Mouse (Mus musculus) ES-E14 (cell line): Measurements from ENCODE around the gene Tanc2. TPM values are rescaled to one million over a fixed set of nuclear protein-coding genes. Genes with fewer than 3 reads are reported as not detected.

Experiments
- DNase-seq: peaks from one replicate; pipeline ENCODE4 v3.0.0-alpha.2; 2013; ENCODE audit warnings: low read depth, low spot score
- H3K27ac ChIP-seq: 2 replicates; pipeline ENCODE4 v1.5.1; 2012; ENCODE audit warnings: low read depth, mild to moderate bottlenecking, low read length, moderate library complexity, mixed read lengths; ENCODE audit not compliant: poor library complexity, insufficient read depth, severe bottlenecking
- H3K36me3 ChIP-seq: 2 replicates; pipeline ENCODE4 v1.6.1; 2012; ENCODE audit warnings: mild to moderate bottlenecking, low read length, moderate library complexity, mixed read lengths; ENCODE audit not compliant: control insufficient read depth, poor library complexity, insufficient read depth, severe bottlenecking
- H3K4me1 ChIP-seq, 2 experiments: fragments of 150-350 bp in 1 of 2; sonication (generic) in 1 of 2; 2 replicates each; pipeline ENCODE4 v1.6.1; 2012; ENCODE audit warnings: low read length in 2 of 2, mild to moderate bottlenecking in 1 of 2, mixed read lengths in 1 of 2; ENCODE audit not compliant: control insufficient read depth in 2 of 2, insufficient read depth in 2 of 2, poor library complexity in 1 of 2
- H3K4me3 ChIP-seq, 2 experiments: fragments of 150-350 bp in 1 of 2; sonication (generic) in 1 of 2; 2 replicates each; pipeline ENCODE4 v1.5.1; 2012; ENCODE audit warnings: low read length in 2 of 2, low read depth in 1 of 2, mild to moderate bottlenecking in 1 of 2, mixed read lengths in 1 of 2; ENCODE audit not compliant: insufficient read depth in 1 of 2, poor library complexity in 1 of 2, severe bottlenecking in 1 of 2
- H3K9ac ChIP-seq: 2 replicates; pipeline ENCODE4 v1.6.1; 2012; ENCODE audit warnings: low read depth, mild to moderate bottlenecking, low read length, mixed read lengths; ENCODE audit not compliant: poor library complexity, insufficient read depth, severe bottlenecking
- H3K9me3 ChIP-seq: fragments of 150-350 bp; sonication (generic); 2 replicates; pipeline ENCODE4 v1.6.1; 2012; ENCODE audit warnings: low read depth, mild to moderate bottlenecking, low read length; ENCODE audit not compliant: control insufficient read depth, insufficient read depth
- CHD2 ChIP-seq: IDR thresholded peaks from 2 replicates; pipeline ENCODE4 v1.6.1; 2014; ENCODE audit warnings: mild to moderate bottlenecking, low read depth, low read length, inconsistent platforms
- HCFC1 ChIP-seq: IDR thresholded peaks from 2 replicates; pipeline ENCODE4 v1.6.1; 2012; ENCODE audit warnings: low read length, inconsistent platforms, borderline replicate concordance; ENCODE audit not compliant: insufficient read depth
- MAFK ChIP-seq: IDR thresholded peaks from 2 replicates; pipeline ENCODE4 v1.6.1; 2014; ENCODE audit warnings: mild to moderate bottlenecking, low read depth, low read length, inconsistent platforms; ENCODE audit not compliant: insufficient read depth
- ZC3H11A ChIP-seq: IDR thresholded peaks from 2 replicates; pipeline ENCODE4 v1.6.1; 2012; ENCODE audit warnings: low read depth, mild to moderate bottlenecking, inconsistent platforms, low read length, borderline replicate concordance
- ZNF384 ChIP-seq: IDR thresholded peaks from 2 replicates; pipeline ENCODE4 v1.6.1; 2012; ENCODE audit warnings: low read depth, low read length, inconsistent platforms
- in situ Hi-C, 2 experiments: fragments of 600-800 bp; cut with MboI; formaldehyde crosslinking; loops; one replicate each; pipeline ENCODE4 v1.15.1; 2025; ENCODE audit warnings: low sequenced_read_pairs in 2 of 2, inconsistent platforms in 1 of 2; ENCODE audit not compliant: unreplicated experiment in 2 of 2
- total RNA-seq: library from RNA; depleted of rRNA; stranded (reverse); fragments of 300-350 nt; gene quantifications from 2 replicates; pipeline ENCODE4 v1.2.3, GENCODE M21; 2012

The Tanc2 gene
- total RNA-seq, 1 experiment = 5.8 TPM

DNA sequence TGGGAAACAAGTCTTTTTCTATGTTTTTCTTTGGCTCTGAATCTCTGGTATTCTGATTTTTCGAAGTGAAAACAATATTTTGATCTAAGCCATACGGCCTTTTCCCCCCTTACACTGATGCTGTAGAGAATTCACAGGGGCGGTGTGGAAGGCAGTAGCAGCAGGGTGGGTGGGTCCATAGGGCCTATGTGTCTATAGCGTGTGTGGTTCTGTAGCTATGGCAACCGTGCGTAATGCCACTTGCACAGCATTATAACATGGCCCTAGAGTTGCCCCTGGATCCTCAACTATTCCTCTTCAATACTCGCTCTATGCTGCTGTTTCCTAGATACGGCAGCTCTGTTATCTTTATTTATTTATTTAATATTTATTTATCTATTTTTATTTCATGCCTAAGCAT is 32.5 kb upstream of the Tanc2 start:
- no peaks in the 10 kb centered on the region for H3K4me1 ChIP-seq
- in situ Hi-C loops = no loop called here
- H3K4me3 ChIP-seq = no peak overlapping the region
- H3K9ac ChIP-seq = no peak overlapping the region
- no peak for DNase-seq
- no peaks in the 10 kb centered on the region for H3K36me3 ChIP-seq
- H3K27ac ChIP-seq = no peak overlapping the region
- TF ChIP-seq MAFK (no peak), ZNF384 (no peak), HCFC1 (no peak), CHD2 (no peak), ZC3H11A (no peak)
- H3K9me3 ChIP-seq = no peaks in the 10 kb centered on the region

DNA sequence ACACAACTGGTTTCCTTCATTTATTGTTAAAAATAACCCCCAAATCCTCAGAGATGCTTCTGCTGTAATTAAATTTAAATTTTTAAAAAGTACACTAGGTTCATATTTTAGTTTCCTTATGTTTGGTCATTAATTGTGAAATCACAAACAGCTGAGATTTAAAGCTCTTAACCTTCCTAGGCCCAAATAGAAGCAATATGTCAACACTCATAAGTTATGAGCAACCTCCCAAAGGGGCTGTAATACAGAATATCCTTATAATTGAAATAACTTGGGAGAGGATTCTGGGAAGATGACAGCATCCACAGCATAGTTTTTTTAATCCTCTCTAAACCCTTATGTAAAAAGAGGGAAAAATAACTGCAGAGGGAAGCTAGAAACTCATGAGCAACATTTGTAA is 31.7 kb upstream of the Tanc2 start:
- Histone ChIP-seq H3K9me3 (no peaks in the 10 kb centered on the region), H3K9ac (no peak overlapping the region), H3K4me3 (no peak overlapping the region), H3K27ac (no peak overlapping the region), H3K36me3 (no peaks in the 10 kb centered on the region), H3K4me1 (no peaks in the 10 kb centered on the region)
- in situ Hi-C loops = no loop called here
- TF ChIP-seq CHD2 = no peak
- TF ChIP-seq ZC3H11A = no peak
- no peak for TF ChIP-seq MAFK
- no peak for DNase-seq

DNA sequence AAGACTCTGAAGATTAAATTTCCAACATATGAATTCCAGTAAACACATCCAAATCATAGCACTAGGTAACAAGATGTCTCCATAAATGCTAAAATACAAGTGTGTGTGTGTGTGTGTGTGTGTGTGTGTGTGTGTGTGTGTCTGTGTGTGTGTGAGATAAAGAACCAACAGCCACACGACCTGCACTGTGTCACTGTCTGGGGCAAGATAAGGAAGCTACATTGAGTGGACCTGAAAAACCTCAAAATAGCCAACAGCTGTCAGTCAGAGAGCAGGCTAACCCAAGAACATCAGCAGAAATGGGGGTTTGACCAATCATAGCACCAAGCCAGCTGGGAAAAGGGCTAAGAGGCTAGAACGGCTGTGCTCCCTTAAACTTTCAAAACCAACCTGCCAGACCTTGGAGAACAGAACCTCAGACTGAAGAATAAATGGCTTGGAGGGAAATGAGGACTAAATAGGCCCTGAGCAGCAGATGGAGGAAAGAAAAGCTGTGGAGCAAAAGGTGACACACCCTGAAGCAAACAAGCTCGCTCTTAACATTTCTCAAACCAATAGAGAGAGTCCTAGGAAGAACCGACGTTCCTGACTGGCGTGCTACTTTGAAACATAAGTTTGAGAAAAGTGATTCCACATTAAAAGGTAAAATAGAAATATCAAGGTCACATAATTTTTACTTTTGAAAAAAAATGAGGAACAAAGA is 30.8 kb upstream of the Tanc2 start:
- Histone ChIP-seq H3K9me3 (no peaks in the 10 kb centered on the region), H3K9ac (no peak overlapping the region), H3K27ac (no peak overlapping the region), H3K4me1 (no peaks in the 10 kb centered on the region), H3K4me3 (no peak overlapping the region), H3K36me3 (no peaks in the 10 kb centered on the region)
- no peak for TF ChIP-seq ZNF384
- TF ChIP-seq HCFC1 = no peak
- TF ChIP-seq CHD2 = no peak
- TF ChIP-seq MAFK = no peak
- TF ChIP-seq ZC3H11A = no peak
- in situ Hi-C loops = no loop called here
- no peak for DNase-seq

DNA sequence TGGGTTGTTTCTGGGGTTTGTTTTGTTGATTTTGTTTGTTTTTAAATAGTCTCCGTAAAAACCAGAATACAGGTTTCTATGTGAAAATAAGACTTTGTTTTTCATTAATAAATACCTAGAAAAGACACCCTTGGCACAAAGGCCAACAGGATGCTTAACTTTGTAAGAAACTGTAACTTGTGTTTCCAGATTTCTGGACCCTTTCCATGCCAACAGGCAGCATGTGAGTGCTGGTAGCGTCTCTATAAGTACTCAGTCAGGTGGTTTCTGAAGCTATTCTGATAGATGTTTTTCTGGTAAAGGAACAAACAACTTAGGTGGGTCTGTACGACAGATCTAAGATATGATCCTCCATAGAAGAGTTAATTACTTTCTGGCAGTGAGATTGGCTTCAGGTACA is 26.2 kb upstream of the Tanc2 start:
- Histone ChIP-seq H3K9me3 (no peaks in the 10 kb centered on the region), H3K36me3 (no peaks in the 10 kb centered on the region), H3K27ac (no peak overlapping the region), H3K4me1 (no peaks in the 10 kb centered on the region), H3K4me3 (no peak overlapping the region), H3K9ac (no peak overlapping the region)
- TF ChIP-seq HCFC1 (no peak), ZC3H11A (no peak), ZNF384 (no peak), MAFK (no peak), CHD2 (no peak)
- in situ Hi-C loops = no loop called here
- no peak for DNase-seq

DNA sequence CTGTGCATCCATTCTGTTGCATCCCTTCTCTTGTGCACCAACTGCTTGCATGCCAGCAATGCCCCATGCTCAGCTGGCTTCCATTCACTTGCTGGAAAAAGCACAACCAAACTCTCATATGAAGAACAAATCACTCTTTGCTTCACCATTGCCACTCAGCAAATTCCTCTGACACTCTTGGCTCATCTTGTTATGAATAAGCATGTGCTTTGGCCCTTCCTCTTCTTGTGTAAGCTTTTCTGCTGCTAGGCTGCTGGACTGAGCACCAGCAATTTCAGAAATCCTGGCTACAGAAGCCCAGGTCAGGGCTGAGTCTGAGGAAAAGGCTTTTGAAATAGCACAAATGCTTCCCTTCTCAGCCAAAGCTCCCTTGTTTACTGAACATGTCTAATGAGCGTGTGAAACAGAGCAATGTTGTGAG is 22.6 kb upstream of the Tanc2 start:
- Histone ChIP-seq H3K36me3 (no peaks in the 10 kb centered on the region), H3K9ac (no peak overlapping the region), H3K4me3 (no peak overlapping the region), H3K27ac (no peak overlapping the region), H3K9me3 (no peaks in the 10 kb centered on the region), H3K4me1 (no peaks in the 10 kb centered on the region)
- DNase-seq = no peak
- no peak for TF ChIP-seq HCFC1
- TF ChIP-seq ZC3H11A = no peak
- TF ChIP-seq ZNF384 = no peak
- no peak for TF ChIP-seq CHD2
- TF ChIP-seq MAFK = no peak
- in situ Hi-C loops = no loop called here
